Comparison of ENCODE assay signal across 22 mouse cellular contexts in genomic region chr9:22224066-22224465, GRCm38 (mm10). TPM values are rescaled to one million over a fixed set of nuclear protein-coding genes. Genes with fewer than 3 reads are reported as not detected.
A peak's percentile ranks its signal among the peaks of the same experiment; 100 is the strongest.
DNase-seq lines count a peak whose midpoint lies in the region; ATAC-seq and TF ChIP-seq lines count a peak whose summit lies in the region.
"Had no signal": no experiment of that assay in that cellular context is flagged by ENCODE, and none has a peak within 500 bp of the region (broad histone marks: within the 10 kb centered on the region; RNA-seq: fewer than 3 reads in every experiment).

No protein-coding gene starts in this region.

- 0 out of 2 replicates have a peak overlapping the region, but pooled peaks have one; percentile 18 for H3K27ac ChIP-seq in intestine, embryonic 16.5 days (ENCODE audit: low read length)
- H3K27ac ChIP-seq in intestine, embryonic 15.5 days, result no peak overlapping the region
- H3K27ac ChIP-seq in kidney, adult 2 months (ENCODE audit: insufficient read depth, low read depth, low read length), result no peak overlapping the region
- H3K27ac ChIP-seq in liver, adult 2 months (replicated peaks; ENCODE audit: insufficient read depth, low read depth, low read length), result no peak overlapping the region; the same call in 1 of the 2 replicates
- H3K27ac ChIP-seq: embryonic facial prominence, embryonic 10.5 days; embryonic facial prominence, embryonic 12.5 days; forebrain, embryonic 13.5 days; forebrain, embryonic 15.5 days had no signal

- no peaks in the 10 kb centered on the region for H3K9me3 ChIP-seq in intestine, embryonic 16.5 days (ENCODE audit: control insufficient read depth, low read length)
- H3K9me3 ChIP-seq in intestine, embryonic 15.5 days, result no peaks in the 10 kb centered on the region
- H3K9me3 ChIP-seq: embryonic facial prominence, embryonic 10.5 days; embryonic facial prominence, embryonic 12.5 days; forebrain, embryonic 13.5 days; forebrain, embryonic 15.5 days; G1E had no signal

- ATAC-seq in cerebellum, adult (ENCODE audit: insufficient number of reproducible peaks, low FRiP score, low TSS enrichment), result no peak
- ATAC-seq in intestine, embryonic 16.5 days, result no peak
- ATAC-seq in intestine, embryonic 15.5 days, result no peak
- ATAC-seq: activated CD4-positive, CD25-positive, alpha-beta regulatory T cell, adult 4 months; CD4-positive, CD25-positive, alpha-beta regulatory T cell, adult 4 months; forebrain, embryonic 13.5 days; forebrain, embryonic 15.5 days; Patski had no signal

- no peak overlapping the region for H3K4me2 ChIP-seq in intestine, embryonic 16.5 days (ENCODE audit: low read depth, low read length)
- no peak overlapping the region for H3K4me2 ChIP-seq in intestine, embryonic 15.5 days (replicated peaks)

- no peaks in the 10 kb centered on the region; the same call in 1 of the 2 replicates for H3K79me2 ChIP-seq in liver, adult 2 months (ENCODE audit: control insufficient read depth, insufficient read depth, low read length)

- TF ChIP-seq CTCF in kidney, adult 2 months (conservative IDR thresholded peaks at IDR 0.05; ENCODE audit: insufficient read depth, insufficient read length, low read depth, low read length), result no peak
- no peak for TF ChIP-seq CTCF in liver, adult 2 months (IDR thresholded peaks at IDR 0.05; ENCODE audit: low read depth, low read length)

- H3K9ac ChIP-seq in intestine, embryonic 16.5 days (ENCODE audit: low read depth, low read length), result no peak overlapping the region
- no peak overlapping the region for H3K9ac ChIP-seq in intestine, embryonic 15.5 days
- no peak overlapping the region for H3K9ac ChIP-seq in liver, adult 2 months (ENCODE audit: low read depth, low read length)
- H3K9ac ChIP-seq: embryonic facial prominence, embryonic 12.5 days; forebrain, embryonic 13.5 days; forebrain, embryonic 15.5 days had no signal

- peaks cover 6% of the 10 kb centered on the region; the same call in 1 of the 2 replicates for H3K4me1 ChIP-seq in intestine, embryonic 16.5 days (ENCODE audit: control insufficient read depth, insufficient read depth, low read length)
- no peaks in the 10 kb centered on the region for H3K4me1 ChIP-seq in intestine, embryonic 15.5 days (replicated peaks)
- peaks cover 5% of the 10 kb centered on the region for H3K4me1 ChIP-seq in kidney, adult 2 months (ENCODE audit: control insufficient read depth, insufficient read depth, low read length)
- peaks cover 4% of the 10 kb centered on the region; the same call in 1 of the 2 replicates for H3K4me1 ChIP-seq in liver, adult 2 months (ENCODE audit: control insufficient read depth, insufficient read depth, low read length)
- H3K4me1 ChIP-seq: embryonic facial prominence, embryonic 12.5 days had no signal

- H3K27me3 ChIP-seq in intestine, embryonic 16.5 days (replicated peaks; ENCODE audit: control insufficient read depth, insufficient read depth, low read length), result no peaks in the 10 kb centered on the region
- H3K27me3 ChIP-seq in intestine, embryonic 15.5 days (replicated peaks), result no peaks in the 10 kb centered on the region
- no peaks in the 10 kb centered on the region for H3K27me3 ChIP-seq in kidney, adult 2 months (replicated peaks; ENCODE audit: control insufficient read depth, insufficient read depth, low read length)
- no peaks in the 10 kb centered on the region for H3K27me3 ChIP-seq in liver, adult 2 months (ENCODE audit: control insufficient read depth, insufficient read depth, low read length)
- H3K27me3 ChIP-seq: CH12.LX; embryonic facial prominence, embryonic 12.5 days; forebrain, embryonic 13.5 days; forebrain, embryonic 15.5 days; Patski had no signal

- H3K4me3 ChIP-seq in intestine, embryonic 16.5 days (ENCODE audit: low read length), result no peak overlapping the region
- H3K4me3 ChIP-seq in intestine, embryonic 15.5 days (replicated peaks), result no peak overlapping the region
- H3K4me3 ChIP-seq in kidney, adult 2 months (ENCODE audit: insufficient read depth, low read depth, low read length), result no peak overlapping the region
- H3K4me3 ChIP-seq in liver, adult 2 months (ENCODE audit: insufficient read depth, low read depth, low read length), result no peak overlapping the region
- H3K4me3 ChIP-seq: embryonic facial prominence, embryonic 12.5 days had no signal

- DNase-seq in cerebellum, adult 9-10 months, result peak; percentile 38
- DNase-seq in kidney, adult 2 months, result peak; percentile 66
- DNase-seq in kidney, postnatal 4 days, result no peak
- peak; percentile 71 for DNase-seq in liver, adult 2 months (ENCODE audit: extremely low read depth, low read depth, low spot score)
- no peak for DNase-seq in liver
- DNase-seq: adrenal gland, adult 8-10 months; adrenal gland, postnatal 14 days; cerebellum, adult 11 months; cerebellum, adult 18-20 months; cerebellum, adult 8-10 months had no signal

- H3K36me3 ChIP-seq in intestine, embryonic 16.5 days (ENCODE audit: control insufficient read depth, insufficient read depth, low read length), result no peaks in the 10 kb centered on the region
- no peaks in the 10 kb centered on the region for H3K36me3 ChIP-seq in intestine, embryonic 15.5 days
- H3K36me3 ChIP-seq in kidney, adult 2 months (ENCODE audit: control insufficient read depth, insufficient read depth, low read length), result no peaks in the 10 kb centered on the region
- no peaks in the 10 kb centered on the region for H3K36me3 ChIP-seq in liver, adult 2 months (ENCODE audit: control insufficient read depth, insufficient read depth, low read length)
- H3K36me3 ChIP-seq: embryonic facial prominence, embryonic 12.5 days; forebrain, embryonic 15.5 days had no signal

- no peak for TF ChIP-seq POLR2A in kidney, adult 2 months (IDR thresholded peaks at IDR 0.05; ENCODE audit: low read depth, low read length)
- TF ChIP-seq POLR2A in liver, adult 2 months (IDR thresholded peaks at IDR 0.05; ENCODE audit: extremely low read depth, insufficient read depth, low read length), result no peak

- WGBS in intestine, embryonic 16.5 days, result 88% methylated on average over 4 of the region's 4 CpGs
- WGBS in intestine, embryonic 15.5 days, result 89% methylated on average over 4 of the region's 4 CpGs
- 76% methylated on average over 4 of the region's 4 CpGs for WGBS in kidney, adult 2 months
- WGBS in liver, adult 2 months, result 34% methylated on average over 4 of the region's 4 CpGs

RNA-seq across cellular contexts. Expression of gene Zfp809, which starts 1.4 kb away (rescaled TPM):
- 19.1 and 21.8 TPM in 2 replicates for polyA plus RNA-seq in intestine, embryonic 16.5 days (2015; fragmentation: Nextera tagmentation; extraction: Ambion mirVana)
- 19.3 and 23.6 TPM in 2 replicates for polyA plus RNA-seq in intestine, embryonic 15.5 days (2015; fragmentation: Nextera tagmentation; extraction: Ambion mirVana)
- 13.6 and 17.7 TPM in 2 replicates for polyA plus RNA-seq in kidney, adult 2 months (2012; rRNA removed)
- 15.8 and 18.6 TPM in 2 replicates for total RNA-seq in liver, adult 2 months (2014; rRNA removed)
- 12.8 and 15.5 TPM in 2 replicates for polyA plus RNA-seq in liver, adult 2 months (2012; rRNA removed)

RNA-seq across cellular contexts. Expression of gene Zfp599, which starts 35.6 kb away (rescaled TPM):
- polyA plus RNA-seq in intestine, embryonic 16.5 days (2015; fragmentation: Nextera tagmentation; extraction: Ambion mirVana), result 3.1 and 3.9 TPM in 2 replicates
- polyA plus RNA-seq in intestine, embryonic 15.5 days (2015; fragmentation: Nextera tagmentation; extraction: Ambion mirVana), result 4.2 and 4.3 TPM in 2 replicates
- polyA plus RNA-seq in kidney, adult 2 months (2012; rRNA removed), result 0.07 and 0.09 TPM in 2 replicates
- total RNA-seq in liver, adult 2 months (2014; rRNA removed), result 0.09 and 0.13 TPM in 2 replicates
- polyA plus RNA-seq in liver, adult 2 months (2012; rRNA removed), result not detected in 2 replicates

RNA-seq across cellular contexts. Expression of gene Zfp872, which starts 36.2 kb away (rescaled TPM):
- polyA plus RNA-seq in intestine, embryonic 16.5 days (2015; fragmentation: Nextera tagmentation; extraction: Ambion mirVana), result 0.58 and 0.65 TPM in 2 replicates
- polyA plus RNA-seq in intestine, embryonic 15.5 days (2015; fragmentation: Nextera tagmentation; extraction: Ambion mirVana), result 0.29 and 0.90 TPM in 2 replicates
- polyA plus RNA-seq in kidney, adult 2 months (2012; rRNA removed), result not detected in 2 replicates
- total RNA-seq in liver, adult 2 months (2014; rRNA removed), result 0.09 and 0.20 TPM in 2 replicates
- 0.07 TPM in 1 of 2 replicates, not detected in the other for polyA plus RNA-seq in liver, adult 2 months (2012; rRNA removed)
- total RNA-seq: CH12.LX had no signal
- polyA plus RNA-seq: CD4-positive, CD25-positive, alpha-beta regulatory T cell, adult 4 months; G1E; Patski had no signal

Comparison
In these comparisons a context has a peak if more than half of its experiments do, and no peak if none do; other contexts are left out.
1. DNase-seq: peak in cerebellum, adult 9-10 months (single experiment), kidney, adult 2 months (single experiment) and liver, adult 2 months (single experiment); none in kidney, postnatal 4 days (0 of 2) and liver (single experiment).